7 mouse cellular contexts compared by ENCODE assay signal in the genomic region with DNA sequence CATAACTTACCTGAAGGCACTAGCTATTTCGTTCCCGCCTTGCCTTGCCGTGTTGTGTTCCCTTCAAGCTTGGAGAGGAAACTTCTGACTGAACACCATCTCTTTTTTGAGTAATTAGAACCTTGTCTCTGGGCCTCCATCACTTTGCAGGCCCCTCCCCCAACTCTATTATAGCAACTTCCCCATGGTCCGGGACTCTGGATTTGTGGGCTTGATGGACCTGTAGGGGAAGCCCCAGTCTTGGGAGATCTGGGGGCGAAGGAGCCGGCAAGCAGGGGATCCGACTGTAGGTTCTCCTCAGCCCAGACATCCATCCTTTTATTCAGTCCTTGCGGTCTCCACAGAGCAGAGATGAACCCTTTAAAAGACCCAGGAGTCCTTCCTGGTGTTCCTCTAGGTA. TPM values are rescaled to one million over a fixed set of nuclear protein-coding genes. Genes with fewer than 3 reads are reported as not detected.
DNase-seq lines count a peak whose midpoint lies in the region; ATAC-seq and TF ChIP-seq lines count a peak whose summit lies in the region.

No protein-coding gene starts in this region.

- WGBS in spleen, adult 2 months, result 26% methylated on average over 8 of the region's 8 CpGs
- 55% methylated on average over 8 of the region's 8 CpGs for WGBS in forebrain, embryonic 15.5 days
- 31% methylated on average over 8 of the region's 8 CpGs for WGBS in liver, embryonic 14.5 days (ENCODE audit: insufficient replicate concordance)

- H3K36me3 ChIP-seq in spleen, adult 2 months (ENCODE audit: control insufficient read depth, insufficient read depth, low read length), result no peaks in the 10 kb centered on the region
- no peaks in the 10 kb centered on the region for H3K36me3 ChIP-seq in forebrain, embryonic 15.5 days
- H3K36me3 ChIP-seq in liver, embryonic 14.5 days (replicated peaks; ENCODE audit: control insufficient read depth, insufficient read depth, low read depth), result no peaks in the 10 kb centered on the region

- H3K4me2 ChIP-seq in forebrain, embryonic 15.5 days (replicated peaks), result peak overlapping the region; percentile 97
- H3K4me2 ChIP-seq in liver, embryonic 14.5 days (ENCODE audit: low read depth), result peak overlapping the region; percentile 72

- no peak for DNase-seq in spleen, adult 2 months (ENCODE audit: low read depth in 1 of 2, low spot score in 2 of 2)
- no peak for DNase-seq in spleen, adult 12 weeks (ENCODE audit: low spot score)
- DNase-seq in liver, embryonic 14.5 days (ENCODE audit: low read depth in 3 of 3, low spot score in 3 of 3), result no peak
- DNase-seq in adipocyte (ENCODE audit: low spot score), result no peak
- no peak for DNase-seq in cerebellum, adult 11 months
- DNase-seq in ovary, postnatal 14 days (ENCODE audit: low spot score), result no peak

- TF ChIP-seq POLR2A in spleen, adult 2 months (IDR thresholded peaks at IDR 0.05; ENCODE audit: low read depth, low read length), result no peak

- H3K4me3 ChIP-seq in spleen, adult 2 months (ENCODE audit: extremely low read depth, insufficient read depth, insufficient read length), result peak overlapping the region; percentile 65; the same call in 1 of the 2 replicates
- H3K4me3 ChIP-seq in forebrain, embryonic 15.5 days, result peak overlapping the region; percentile 60
- peak overlapping the region; percentile 49 to 54; a peak in 3 of 4 replicates for H3K4me3 ChIP-seq in liver, embryonic 14.5 days (ENCODE audit: insufficient read depth in 1 of 2, low read depth in 2 of 2, low read length in 2 of 2)

- H3K9me3 ChIP-seq in forebrain, embryonic 15.5 days, result no peaks in the 10 kb centered on the region
- no peaks in the 10 kb centered on the region for H3K9me3 ChIP-seq in liver, embryonic 14.5 days (ENCODE audit: control insufficient read depth, low read length)

- ATAC-seq in forebrain, embryonic 15.5 days (replicated peaks), result no peak
- ATAC-seq in liver, embryonic 14.5 days (ENCODE audit: insufficient read depth), result no peak

- no peak overlapping the region; the same call in 1 of the 2 replicates for H3K27ac ChIP-seq in spleen, adult 2 months (ENCODE audit: insufficient read depth, low read length)
- no peak overlapping the region for H3K27ac ChIP-seq in forebrain, embryonic 15.5 days (replicated peaks)
- H3K27ac ChIP-seq in liver, embryonic 14.5 days, result no peak overlapping the region

- peaks cover 22% of the 10 kb centered on the region; the same call in 1 of the 2 replicates for H3K4me1 ChIP-seq in spleen, adult 2 months (ENCODE audit: control insufficient read depth, insufficient read depth, insufficient read length)
- peaks cover 14% of the 10 kb centered on the region for H3K4me1 ChIP-seq in forebrain, embryonic 15.5 days
- H3K4me1 ChIP-seq in liver, embryonic 14.5 days (replicated peaks; ENCODE audit: control insufficient read depth in 2 of 2, insufficient read depth in 2 of 2, low read length in 1 of 2), result peaks cover 5 to 14% of the 10 kb centered on the region in 2 experiments; a peak in 2 of 4 replicates

- TF ChIP-seq EP300 in liver, embryonic 14.5 days (IDR thresholded peaks at IDR 0.05; ENCODE audit: low read depth), result no peak

- H3K27me3 ChIP-seq in spleen, adult 2 months (ENCODE audit: control insufficient read depth, insufficient read depth, low read length), result no peaks in the 10 kb centered on the region
- peaks cover 6% of the 10 kb centered on the region; the same call in 1 of the 2 replicates for H3K27me3 ChIP-seq in forebrain, embryonic 15.5 days
- peaks cover 17% of the 10 kb centered on the region for H3K27me3 ChIP-seq in liver, embryonic 14.5 days (ENCODE audit: control insufficient read depth, insufficient read depth, low read length)

- no peak overlapping the region; the same call in 1 of the 2 replicates for H3K9ac ChIP-seq in forebrain, embryonic 15.5 days (replicated peaks)
- no peak overlapping the region for H3K9ac ChIP-seq in liver, embryonic 14.5 days (replicated peaks)

- TF ChIP-seq CTCF in spleen, adult 2 months (IDR thresholded peaks at IDR 0.05; ENCODE audit: extremely low read depth, insufficient read depth, insufficient read length, insufficient replicate concordance), result no peak
- no peak for TF ChIP-seq CTCF in liver, embryonic 14.5 days (IDR thresholded peaks at IDR 0.05; ENCODE audit: low read depth)

RNA-seq across cellular contexts. Expression of a gene that starts 0.8 kb away (rescaled TPM):
- 183 and 203 TPM in 2 replicates for polyA plus RNA-seq in spleen, adult 2 months (2012; rRNA removed)
- polyA plus RNA-seq in forebrain, embryonic 15.5 days (2015; fragmentation: Nextera tagmentation; extraction: Ambion mirVana), result 18.0 and 18.1 TPM in 2 replicates
- 71.0 and 81.0 TPM in 2 replicates for polyA plus RNA-seq in liver, embryonic 14.5 days (2012; rRNA removed)
- 83.0 and 115 TPM in 2 replicates for polyA plus RNA-seq in liver, embryonic 14.5 days (2014; fragmentation: Nextera tagmentation; extraction: Ambion mirVana)

RNA-seq across cellular contexts. Expression of a gene that starts 56.0 kb away (rescaled TPM):
- polyA plus RNA-seq in spleen, adult 2 months (2012; rRNA removed), result 106 and 244 TPM in 2 replicates
- polyA plus RNA-seq in forebrain, embryonic 15.5 days (2015; fragmentation: Nextera tagmentation; extraction: Ambion mirVana), result 445 and 460 TPM in 2 replicates
- polyA plus RNA-seq in liver, embryonic 14.5 days (2012; rRNA removed), result 20.5 and 35.3 TPM in 2 replicates
- 81.1 and 93.2 TPM in 2 replicates for polyA plus RNA-seq in liver, embryonic 14.5 days (2014; fragmentation: Nextera tagmentation; extraction: Ambion mirVana)
